Mouse (Mus musculus): Measurements from ENCODE around the gene Kif16b. TPM values are rescaled to one million over a fixed set of nuclear protein-coding genes. Genes with fewer than 3 reads are reported as not detected.

Kif16b gene
- polyA plus RNA-seq (2014; fragmentation: Illumina TruSeq; extraction: RNeasy Lipid Tissue Mini Kit (QIAGEN cat#74804)) = 44.2 TPM

GRCm38 (mm10) chr2:142900862-142901805, at the start of gene Kif16b:
Kif16b (minus strand) TSS chr2:142901531.

Other genes starting within 250 kb of the Kif16b start
- gene Snrpb2, start 161.5 kb upstream of the Kif16b start, polyA plus RNA-seq (2014; fragmentation: Illumina TruSeq; extraction: RNeasy Lipid Tissue Mini Kit (QIAGEN cat#74804)) = 541 TPM
- gene Otor, start 176.9 kb upstream of the Kif16b start, polyA plus RNA-seq (2014; fragmentation: Illumina TruSeq; extraction: RNeasy Lipid Tissue Mini Kit (QIAGEN cat#74804)) = 16.5 TPM